Mouse (Mus musculus) Patski (cell line): ENCODE results near the gene Ncor2. TPM values are rescaled to one million over a fixed set of nuclear protein-coding genes. Genes with fewer than 3 reads are reported as not detected.

ENCODE experiments used
- ATAC-seq: fragments of 100-300 bp; one replicate; pipeline ENCODE4 v1.8.0; 2021
- CTCF ChIA-PET: fragments of 350-600 bp; sonication (Branson Sonifier 250); formaldehyde crosslinking; loops from one replicate; lab custom pipeline; 2022; ENCODE audit warnings: inconsistent platforms; lab: Charles Lee
- POLR2A ChIA-PET: fragments of 350-600 bp; sonication (Branson Sonifier 250); formaldehyde crosslinking; loops from one replicate; lab custom pipeline; 2022; ENCODE audit warnings: antibody characterized with exemption, inconsistent platforms; lab: Charles Lee
- DNase-seq: peaks from one replicate; pipeline ENCODE4 v3.0.0-alpha.2; 2011; ENCODE audit warnings: low read depth, low spot score
- H3K27me3 ChIP-seq: fragments of 371-371 bp; one replicate; pipeline ENCODE4 v1.5.1; 2021
- CTCF ChIP-seq: fragments of 100-300 bp; IDR thresholded peaks from one replicate; pipeline ENCODE4 v1.5.1; 2021
- in situ Hi-C: fragments of 300-500 bp; cut with MboI; formaldehyde crosslinking; loops from 3 replicates; pipeline ENCODE4 v1.11.1; 2018; ENCODE audit warnings: low pct_unique_long_range_greater_than_20kb, mixed read lengths
- polyA plus RNA-seq: library from polyadenylated mRNA; unstranded; gene quantifications from one replicate; pipeline ENCODE4 v1.2.3, GENCODE M21; 2021

The Ncor2 gene
- polyA plus RNA-seq, 1 experiment from 2014 or later, result 98.6 TPM

GRCm38 (mm10) chr5:125173868-125174267 lies 5.2 kb downstream of the Ncor2 start:
- in situ Hi-C loops, result no loop called here
- no peak for DNase-seq
- H3K27me3 ChIP-seq, result no peaks in the 10 kb centered on the region
- ATAC-seq, result no peak
- TF ChIP-seq CTCF, result no peak
- ChIA-PET CTCF (interaction anchor here (0.8 to 1.9 kb wide), 4 partner anchors 9 to 95 kb away, joined by 3 to 5 read pairs (median 3); no protein-coding TSS in a partner anchor), POLR2A (interaction anchor here (0.7 to 1.0 kb wide), 2 partner anchors 11 to 48 kb away, joined by 3 to 5 read pairs; no protein-coding TSS in a partner anchor)

GRCm38 (mm10) chr5:125172831-125173615 lies 6.0 kb downstream of the Ncor2 start:
- in situ Hi-C loops, result no loop called here
- CTCF ChIA-PET, result interaction anchor here (0.8 to 1.9 kb wide), 5 partner anchors 9 to 96 kb away, joined by 3 to 5 read pairs (median 3); no protein-coding TSS in a partner anchor
- no peaks in the 10 kb centered on the region for H3K27me3 ChIP-seq
- no peak for TF ChIP-seq CTCF
- DNase-seq, result no peak
- no peak for ATAC-seq
- POLR2A ChIA-PET, result interaction anchor here (0.6 to 1.0 kb wide), 2 partner anchors 12 to 15 kb away, joined by 3 to 5 read pairs; no protein-coding TSS in a partner anchor

GRCm38 (mm10) chr5:125171259-125171658 lies 7.8 kb downstream of the Ncor2 start:
- CTCF ChIA-PET, result no interaction called here
- no peak for TF ChIP-seq CTCF
- POLR2A ChIA-PET, result no interaction called here
- ATAC-seq, result no peak
- no peaks in the 10 kb centered on the region for H3K27me3 ChIP-seq
- in situ Hi-C loops, result no loop called here
- no peak for DNase-seq

- CTCF ChIA-PET, result no interaction called here
- H3K27me3 ChIP-seq, result no peaks in the 10 kb centered on the region
- DNase-seq (no peak), ATAC-seq (no peak)
- POLR2A ChIA-PET, result interaction anchor here (0.6 kb wide), 2 partner anchors 27 to 262 kb away, joined by 3 read pairs; no protein-coding TSS in a partner anchor
- in situ Hi-C loops, result no loop called here
- TF ChIP-seq CTCF, result no peak
Measured at GRCm38 (mm10) chr5:125170107-125170842, 8.7 kb downstream of the Ncor2 start.

GRCm38 (mm10) chr5:125168101-125168500 lies 10.9 kb downstream of the Ncor2 start:
- POLR2A ChIA-PET, result no interaction called here
- DNase-seq, result no peak
- no peak for TF ChIP-seq CTCF

GRCm38 (mm10) chr5:125167524-125167923 lies 11.5 kb downstream of the Ncor2 start:
- TF ChIP-seq CTCF, result no peak
- H3K27me3 ChIP-seq, result no peaks in the 10 kb centered on the region
- POLR2A ChIA-PET, result no interaction called here
- ATAC-seq, result no peak
- no peak for DNase-seq
- in situ Hi-C loops, result no loop called here
- CTCF ChIA-PET, result no interaction called here

More at GRCm38 (mm10) chr5:125168101-125168500, 10.9 kb downstream of the Ncor2 start:
- H3K27me3 ChIP-seq, result no peaks in the 10 kb centered on the region
- ATAC-seq, result no peak
- in situ Hi-C loops, result no loop called here
- CTCF ChIA-PET, result no interaction called here

GRCm38 (mm10) chr5:125165993-125166392 lies 13.0 kb downstream of the Ncor2 start:
- ChIA-PET POLR2A (no interaction called here), CTCF (interaction anchor here (1.2 kb wide), 1 partner anchor 102 kb away, joined by 6 read pairs; no protein-coding TSS in a partner anchor)
- ATAC-seq (no peak), DNase-seq (no peak)
- no peak for TF ChIP-seq CTCF
- H3K27me3 ChIP-seq, result no peaks in the 10 kb centered on the region
- in situ Hi-C loops, result no loop called here

- DNase-seq, result no peak
- POLR2A ChIA-PET, result interaction anchor here (0.6 to 0.9 kb wide), 4 partner anchors 9 to 1458 kb away, joined by 3 read pairs; no protein-coding TSS in a partner anchor
- no peak for TF ChIP-seq CTCF
- ATAC-seq, result peak; percentile 48
- H3K27me3 ChIP-seq, result no peaks in the 10 kb centered on the region
- CTCF ChIA-PET, result interaction anchor here (0.8 to 1.9 kb wide), 3 partner anchors 9 to 104 kb away, joined by 3 to 5 read pairs (median 3); no protein-coding TSS in a partner anchor
- in situ Hi-C loops, result no loop called here
Measured at GRCm38 (mm10) chr5:125164465-125165167, 14.4 kb downstream of the Ncor2 start.

- POLR2A ChIA-PET, result interaction anchor here (0.5 kb wide), 1 partner anchor 91 kb away, joined by 3 read pairs; no protein-coding TSS in a partner anchor
Measured at GRCm38 (mm10) chr5:125163441-125164050, 15.5 kb downstream of the Ncor2 start.

More at GRCm38 (mm10) chr5:125163441-125164050, 15.5 kb downstream of the Ncor2 start:
- no peak for TF ChIP-seq CTCF
- CTCF ChIA-PET, result interaction anchor here (0.8 to 1.9 kb wide), 4 partner anchors 10 to 105 kb away, joined by 3 to 5 read pairs (median 3); no protein-coding TSS in a partner anchor
- no peaks in the 10 kb centered on the region for H3K27me3 ChIP-seq
- ATAC-seq (no peak), DNase-seq (no peak)
- in situ Hi-C loops, result no loop called here
